Comparison of ENCODE assay signal across 8 mouse cellular contexts in genomic region chr5:100079931-100080275, GRCm38 (mm10). TPM values are rescaled to one million over a fixed set of nuclear protein-coding genes. Genes with fewer than 3 reads are reported as not detected.
DNase-seq lines count a peak whose midpoint lies in the region; ATAC-seq lines count a peak whose summit lies in the region.

No protein-coding gene starts in this region.

- H3K9ac ChIP-seq in kidney, embryonic 15.5 days: no peak overlapping the region
- H3K9ac ChIP-seq in embryonic facial prominence, embryonic 13.5 days: no peak overlapping the region
- H3K9ac ChIP-seq in intestine, embryonic 14.5 days (ENCODE audit: low read length): no peak overlapping the region
- no peak overlapping the region for H3K9ac ChIP-seq in neural tube, embryonic 13.5 days

- H3K4me2 ChIP-seq in kidney, embryonic 15.5 days: peak overlapping the region; percentile 60
- peak overlapping the region; percentile 62 for H3K4me2 ChIP-seq in embryonic facial prominence, embryonic 13.5 days
- H3K4me2 ChIP-seq in intestine, embryonic 14.5 days (ENCODE audit: low read length): peak overlapping the region; percentile 56; the same call in 1 of the 2 replicates
- peak overlapping the region; percentile 52 for H3K4me2 ChIP-seq in neural tube, embryonic 13.5 days

- H3K9me3 ChIP-seq in kidney, embryonic 15.5 days (replicated peaks): no peaks in the 10 kb centered on the region
- no peaks in the 10 kb centered on the region for H3K9me3 ChIP-seq in embryonic facial prominence, embryonic 13.5 days
- H3K9me3 ChIP-seq in intestine, embryonic 14.5 days (ENCODE audit: control insufficient read depth, low read length): no peaks in the 10 kb centered on the region
- H3K9me3 ChIP-seq in neural tube, embryonic 13.5 days: no peaks in the 10 kb centered on the region

- H3K4me3 ChIP-seq in kidney, embryonic 15.5 days (replicated peaks): no peak overlapping the region
- no peak overlapping the region for H3K4me3 ChIP-seq in embryonic facial prominence, embryonic 13.5 days
- no peak overlapping the region for H3K4me3 ChIP-seq in intestine, embryonic 14.5 days (ENCODE audit: low read depth, low read length)
- no peak overlapping the region for H3K4me3 ChIP-seq in neural tube, embryonic 13.5 days

- 70% methylated on average over 8 of the region's 8 CpGs for WGBS in kidney, embryonic 15.5 days
- WGBS in embryonic facial prominence, embryonic 13.5 days: 73% methylated on average over 8 of the region's 8 CpGs
- 78% methylated on average over 8 of the region's 8 CpGs for WGBS in intestine, embryonic 14.5 days
- WGBS in neural tube, embryonic 13.5 days: 80% methylated on average over 8 of the region's 8 CpGs

- peaks cover 36% of the 10 kb centered on the region for H3K4me1 ChIP-seq in kidney, embryonic 15.5 days
- peaks cover 30% of the 10 kb centered on the region for H3K4me1 ChIP-seq in embryonic facial prominence, embryonic 13.5 days
- H3K4me1 ChIP-seq in intestine, embryonic 14.5 days (replicated peaks; ENCODE audit: control insufficient read depth, insufficient read depth, low read length): peaks cover 5% of the 10 kb centered on the region; the same call in 1 of the 2 replicates
- H3K4me1 ChIP-seq in neural tube, embryonic 13.5 days (replicated peaks): peaks cover 30% of the 10 kb centered on the region

- ATAC-seq in kidney, embryonic 15.5 days (replicated peaks; ENCODE audit: low FRiP score): no peak; the same call in 1 of the 2 replicates
- ATAC-seq in embryonic facial prominence, embryonic 13.5 days (ENCODE audit: insufficient number of reproducible peaks, insufficient read depth, low FRiP score, low TSS enrichment, low read depth): no peak
- no peak for ATAC-seq in intestine, embryonic 14.5 days (replicated peaks; ENCODE audit: low FRiP score, low TSS enrichment, low read depth)
- ATAC-seq in neural tube, embryonic 13.5 days (ENCODE audit: low read depth): peak; percentile 42; the same call in 1 of the 2 replicates
- ATAC-seq in cerebellum, adult (ENCODE audit: insufficient number of reproducible peaks, low FRiP score, low TSS enrichment): no peak

- DNase-seq in kidney, postnatal 10 days: no peak
- DNase-seq in intestine, embryonic 14.5 days (ENCODE audit: low spot score): no peak
- DNase-seq in yolk sac, embryonic 10.5 days (ENCODE audit: low spot score): no peak
- DNase-seq in B cell, adult 2 months: no peak

- no peak overlapping the region for H3K27ac ChIP-seq in kidney, embryonic 15.5 days
- H3K27ac ChIP-seq in embryonic facial prominence, embryonic 13.5 days: no peak overlapping the region
- no peak overlapping the region for H3K27ac ChIP-seq in intestine, embryonic 14.5 days (ENCODE audit: low read depth)
- no peak overlapping the region for H3K27ac ChIP-seq in neural tube, embryonic 13.5 days (replicated peaks)

- no peaks in the 10 kb centered on the region for H3K27me3 ChIP-seq in kidney, embryonic 15.5 days
- H3K27me3 ChIP-seq in embryonic facial prominence, embryonic 13.5 days: 0 out of 2 replicates have a peak, but pooled peaks cover 4% of the 10 kb centered on the region
- H3K27me3 ChIP-seq in intestine, embryonic 14.5 days (replicated peaks; ENCODE audit: control insufficient read depth, insufficient read depth, low read length): no peaks in the 10 kb centered on the region
- no peaks in the 10 kb centered on the region for H3K27me3 ChIP-seq in neural tube, embryonic 13.5 days

- H3K36me3 ChIP-seq in kidney, embryonic 15.5 days: no peaks in the 10 kb centered on the region; the same call in 1 of the 2 replicates
- 0 out of 2 replicates have a peak, but pooled peaks cover 3% of the 10 kb centered on the region for H3K36me3 ChIP-seq in embryonic facial prominence, embryonic 13.5 days
- no peaks in the 10 kb centered on the region for H3K36me3 ChIP-seq in intestine, embryonic 14.5 days (ENCODE audit: control insufficient read depth, insufficient read depth, low read length)
- no peaks in the 10 kb centered on the region; the same call in 1 of the 2 replicates for H3K36me3 ChIP-seq in neural tube, embryonic 13.5 days

RNA-seq across cellular contexts. Expression of gene Enoph1, which starts 40.1 kb away (rescaled TPM):
- polyA plus RNA-seq in kidney, embryonic 15.5 days (2015; fragmentation: Nextera tagmentation; extraction: Ambion mirVana): 48.1 and 48.7 TPM in 2 replicates
- polyA plus RNA-seq in embryonic facial prominence, embryonic 13.5 days (2015; fragmentation: Nextera tagmentation; extraction: Ambion mirVana): 46.1 and 49.0 TPM in 2 replicates
- polyA plus RNA-seq in intestine, embryonic 14.5 days (2014; fragmentation: Nextera tagmentation; extraction: Ambion mirVana): 49.8 and 51.7 TPM in 2 replicates
- 38.9 and 42.9 TPM in 2 replicates for polyA plus RNA-seq in neural tube, embryonic 13.5 days (2015; fragmentation: Nextera tagmentation; extraction: Ambion mirVana)

RNA-seq across cellular contexts. Expression of gene Hnrnpdl, which starts 40.4 kb away (rescaled TPM):
- 168 and 169 TPM in 2 replicates for polyA plus RNA-seq in kidney, embryonic 15.5 days (2015; fragmentation: Nextera tagmentation; extraction: Ambion mirVana)
- 213 and 218 TPM in 2 replicates for polyA plus RNA-seq in embryonic facial prominence, embryonic 13.5 days (2015; fragmentation: Nextera tagmentation; extraction: Ambion mirVana)
- 171 and 192 TPM in 2 replicates for polyA plus RNA-seq in intestine, embryonic 14.5 days (2014; fragmentation: Nextera tagmentation; extraction: Ambion mirVana)
- polyA plus RNA-seq in neural tube, embryonic 13.5 days (2015; fragmentation: Nextera tagmentation; extraction: Ambion mirVana): 211 and 214 TPM in 2 replicates
